Mouse (Mus musculus) cerebellum, adult 18-20 months (tissue): ENCODE measurements around the gene Efemp2.

Experiments used
- DNase-seq, 2 experiments: peaks; one replicate each; pipeline ENCODE4 v3.0.0; 2021

Efemp2 gene

GRCm38 (mm10) chr19:5455037-5455436 lies 18.7 kb upstream of the Efemp2 start:
- DNase-seq = no peak

- DNase-seq = no peak
Observed at GRCm38 (mm10) chr19:5455568-5455967, 18.2 kb upstream of the Efemp2 start.

- no peak for DNase-seq
Observed at GRCm38 (mm10) chr19:5456241-5456921, 17.4 kb upstream of the Efemp2 start.

GRCm38 (mm10) chr19:5456922-5457745 lies 16.6 kb upstream of the Efemp2 start:
- DNase-seq = peak; percentile 98

GRCm38 (mm10) chr19:5457746-5458442 lies 15.9 kb upstream of the Efemp2 start, which contains the start of gene Ccdc85b:
Gene Ccdc85b, minus strand, starts transcription at chr19:5457894.
- DNase-seq = no peak

GRCm38 (mm10) chr19:5459019-5459418 lies 14.7 kb upstream of the Efemp2 start:
- no peak for DNase-seq

GRCm38 (mm10) chr19:5459896-5460295 lies 13.9 kb upstream of the Efemp2 start:
- no peak for DNase-seq

GRCm38 (mm10) chr19:5460465-5460911 lies 13.3 kb upstream of the Efemp2 start, which contains the start of gene Fibp:
Gene Fibp, plus strand, starts transcription at chr19:5460615.
- DNase-seq = peak; percentile 86 to 88

GRCm38 (mm10) chr19:5461411-5461810 lies 12.3 kb upstream of the Efemp2 start:
- DNase-seq = no peak

GRCm38 (mm10) chr19:5463212-5463611 lies 10.5 kb upstream of the Efemp2 start:
- no peak for DNase-seq

GRCm38 (mm10) chr19:5463791-5464562 lies 9.8 kb upstream of the Efemp2 start:
- DNase-seq = peak; percentile 58 to 79

- DNase-seq = no peak
Observed at GRCm38 (mm10) chr19:5465037-5465436, 8.7 kb upstream of the Efemp2 start.

GRCm38 (mm10) chr19:5466916-5467500 lies 6.7 kb upstream of the Efemp2 start:
- no peak for DNase-seq

GRCm38 (mm10) chr19:5468374-5468773 lies 5.4 kb upstream of the Efemp2 start, which contains the start of gene Ctsw:
Gene Ctsw, minus strand, starts transcription at chr19:5468507.
- no peak for DNase-seq

GRCm38 (mm10) chr19:5471846-5472245 lies 1.9 kb upstream of the Efemp2 start:
- no peak for DNase-seq

- DNase-seq = no peak
Observed at GRCm38 (mm10) chr19:5472857-5473256, 897 bp upstream of the Efemp2 start.

GRCm38 (mm10) chr19:5474281-5475068 lies 721 bp downstream of the Efemp2 start:
- DNase-seq = peak; percentile 47 to 61

GRCm38 (mm10) chr19:5475069-5475714 lies 1.4 kb downstream of the Efemp2 start:
- DNase-seq = peak; percentile 56 to 69

GRCm38 (mm10) chr19:5477004-5477667 lies 3.4 kb downstream of the Efemp2 start:
- DNase-seq = peak; percentile 49 to 56
